Mouse (Mus musculus) brain, embryonic 14.5 days (tissue): ENCODE data around the gene Scpep1. TPM values are rescaled to one million over a fixed set of nuclear protein-coding genes. Genes with fewer than 3 reads are reported as not detected.

Experiments used
- DNase-seq: peaks from one replicate; pipeline ENCODE4 v3.0.0-alpha.2; 2011; ENCODE audit warnings: low read depth
- CTCF ChIP-seq: fragments of 200-500 bp; IDR thresholded peaks from 2 replicates; pipeline ENCODE4 v1.5.1; 2012; ENCODE audit warnings: inconsistent platforms, mild to moderate bottlenecking, moderate library complexity, borderline replicate concordance; ENCODE audit not compliant: insufficient read depth, insufficient read length; ENCODE audit errors: extremely low read depth
- POLR2A ChIP-seq: fragments of 200-500 bp; IDR thresholded peaks from 2 replicates; pipeline ENCODE4 v1.6.1; 2012; ENCODE audit warnings: mild to moderate bottlenecking, inconsistent platforms, borderline replicate concordance; ENCODE audit not compliant: poor library complexity, insufficient read depth, insufficient read length, severe bottlenecking; ENCODE audit errors: extremely low read depth
- polyA plus RNA-seq: library from polyadenylated mRNA; depleted of rRNA; stranded (reverse); fragments of >200 nt; gene quantifications from 2 replicates; pipeline ENCODE4 v1.2.3, GENCODE M21; 2012

Scpep1 gene
- polyA plus RNA-seq, 1 experiment: 16.5 TPM

GRCm38 (mm10) chr11:88933030-88933429, 22.2 kb downstream of the Scpep1 start:
- TF ChIP-seq POLR2A: no peak
- DNase-seq: no peak

DNA sequence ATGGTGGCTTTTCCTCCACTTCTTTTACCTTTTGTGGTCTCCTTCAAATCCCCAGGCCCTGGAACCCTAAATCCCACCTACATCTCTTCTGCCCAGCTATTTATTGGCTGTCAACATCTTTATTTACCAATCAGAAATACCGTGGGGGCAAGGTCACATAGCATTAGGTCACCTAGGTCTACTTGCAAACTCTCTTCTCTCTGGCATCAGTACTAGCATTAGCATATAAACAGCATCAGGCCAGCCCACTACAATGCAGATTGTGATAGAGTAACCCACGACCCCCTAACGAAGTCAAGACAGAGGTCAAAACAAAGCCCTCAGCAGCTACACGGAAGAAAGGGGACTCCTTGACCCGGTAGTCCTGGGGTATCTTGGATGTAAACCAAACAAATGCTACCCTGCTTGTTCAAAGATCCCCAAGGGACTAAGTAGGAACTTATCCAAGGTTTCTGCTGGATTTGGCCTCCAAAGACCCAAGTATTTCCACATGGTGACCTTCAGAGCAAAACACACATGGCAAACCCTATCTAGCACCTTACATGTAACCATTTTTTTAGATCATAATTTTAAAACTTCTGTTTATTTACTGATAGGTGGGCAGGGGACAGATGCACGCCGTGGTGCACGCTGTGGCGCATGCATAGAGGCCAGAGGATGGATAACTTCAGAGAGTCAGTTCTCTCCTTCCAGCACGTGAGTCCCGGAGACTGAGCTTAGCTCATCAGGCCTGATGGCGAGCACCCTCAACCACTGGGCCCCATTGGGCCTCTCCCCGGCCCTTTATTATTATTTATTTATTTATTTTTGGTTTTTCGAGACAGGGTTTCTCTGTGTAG, 23.4 kb downstream of the Scpep1 start:
- no peak for TF ChIP-seq POLR2A
- TF ChIP-seq CTCF: no peak
- no peak for DNase-seq

GRCm38 (mm10) chr11:88926566-88926965, 28.7 kb downstream of the Scpep1 start:
- TF ChIP-seq CTCF (no peak), POLR2A (no peak)

GRCm38 (mm10) chr11:88909388-88910036, 45.8 kb downstream of the Scpep1 start:
- DNase-seq: peak; percentile 19
- no peak for TF ChIP-seq CTCF
- TF ChIP-seq POLR2A: no peak

More at GRCm38 (mm10) chr11:88926566-88926965, 28.7 kb downstream of the Scpep1 start:
- no peak for DNase-seq

GRCm38 (mm10) chr11:88908557-88909211, 46.6 kb downstream of the Scpep1 start:
- TF ChIP-seq POLR2A: no peak
- TF ChIP-seq CTCF: peak; percentile 64; the same call in 1 of the 2 replicates
- DNase-seq: peak; percentile 77

GRCm38 (mm10) chr11:88907886-88908285, 47.4 kb downstream of the Scpep1 start:
- TF ChIP-seq POLR2A (no peak), CTCF (no peak)

GRCm38 (mm10) chr11:88905621-88906020, 49.6 kb downstream of the Scpep1 start:
- no peak for TF ChIP-seq POLR2A
- no peak for TF ChIP-seq CTCF

More at GRCm38 (mm10) chr11:88907886-88908285, 47.4 kb downstream of the Scpep1 start:
- no peak for DNase-seq

GRCm38 (mm10) chr11:88904080-88904479, 51.2 kb downstream of the Scpep1 start:
- TF ChIP-seq POLR2A (no peak), CTCF (no peak)
- DNase-seq: no peak

More at GRCm38 (mm10) chr11:88905621-88906020, 49.6 kb downstream of the Scpep1 start:
- DNase-seq: no peak

- TF ChIP-seq POLR2A (no peak), CTCF (no peak)
- DNase-seq: no peak
Observed at GRCm38 (mm10) chr11:88902762-88903161, 52.5 kb downstream of the Scpep1 start.

GRCm38 (mm10) chr11:88901341-88901802, 53.9 kb downstream of the Scpep1 start:
- DNase-seq: no peak
- TF ChIP-seq CTCF: no peak
- TF ChIP-seq POLR2A: no peak

- DNase-seq: no peak
- no peak for TF ChIP-seq POLR2A
- no peak for TF ChIP-seq CTCF
Observed at GRCm38 (mm10) chr11:88899561-88899960, 55.7 kb downstream of the Scpep1 start.
